Mouse (Mus musculus) spleen, adult 2 months (tissue): Measurements from ENCODE around the gene Snx22. TPM values are rescaled to one million over a fixed set of nuclear protein-coding genes. Genes with fewer than 3 reads are reported as not detected.
A peak's percentile ranks its signal among the peaks of the same experiment; 100 is the strongest.

Source experiments
- DNase-seq, 2 experiments: peaks; one replicate each; pipeline versions ENCODE4 v3.0.0 to v3.0.0-alpha.2; 2012 to 2021; ENCODE audit warnings: low spot score in 2 of 2, low read depth in 1 of 2
- H3K27ac ChIP-seq: fragments of 200-500 bp; 2 replicates; pipeline ENCODE4 v1.5.1; 2012; ENCODE audit warnings: low read length, inconsistent platforms; ENCODE audit not compliant: insufficient read depth
- H3K27me3 ChIP-seq: fragments of 200-500 bp; 2 replicates; pipeline ENCODE4 v1.6.1; 2012; ENCODE audit warnings: mild to moderate bottlenecking, moderate library complexity, low read length, inconsistent platforms; ENCODE audit not compliant: control insufficient read depth, insufficient read depth
- H3K36me3 ChIP-seq: fragments of 200-500 bp; 2 replicates; pipeline ENCODE4 v1.6.1; 2012; ENCODE audit warnings: mild to moderate bottlenecking, low read length, inconsistent platforms; ENCODE audit not compliant: control insufficient read depth, insufficient read depth
- H3K4me1 ChIP-seq: fragments of 200-500 bp; 2 replicates; pipeline ENCODE4 v1.6.1; 2011; ENCODE audit warnings: inconsistent platforms; ENCODE audit not compliant: control insufficient read depth, insufficient read depth, insufficient read length
- H3K4me3 ChIP-seq: fragments of 200-500 bp; 2 replicates; pipeline ENCODE4 v1.5.1; 2011; ENCODE audit warnings: mild to moderate bottlenecking, inconsistent platforms; ENCODE audit not compliant: insufficient read depth, insufficient read length; ENCODE audit errors: extremely low read depth
- CTCF ChIP-seq: fragments of 200-500 bp; IDR thresholded peaks from 2 replicates; pipeline ENCODE4 v1.5.1; 2011; ENCODE audit warnings: mild to moderate bottlenecking, inconsistent platforms; ENCODE audit not compliant: insufficient read depth, insufficient read length, insufficient replicate concordance; ENCODE audit errors: extremely low read depth
- POLR2A ChIP-seq: fragments of 200-500 bp; IDR thresholded peaks from 2 replicates; pipeline ENCODE4 v1.6.1; 2011; ENCODE audit warnings: low read depth, low read length, inconsistent platforms
- WGBS: fragments of 180-500 bp; shearing (Covaris S2); methylation state at CpG from one replicate; pipeline ENCODE4 v1.1.7; 2018; 5-methylcytosine and 5-hydroxymethylcytosine counted together
- polyA plus RNA-seq: library from polyadenylated mRNA; depleted of rRNA; stranded (reverse); fragments of >200 nt; gene quantifications from 2 replicates; pipeline ENCODE4 v1.2.3, GENCODE M21; 2012

The Snx22 gene
- polyA plus RNA-seq, 1 experiment = 18.7 TPM

DNA sequence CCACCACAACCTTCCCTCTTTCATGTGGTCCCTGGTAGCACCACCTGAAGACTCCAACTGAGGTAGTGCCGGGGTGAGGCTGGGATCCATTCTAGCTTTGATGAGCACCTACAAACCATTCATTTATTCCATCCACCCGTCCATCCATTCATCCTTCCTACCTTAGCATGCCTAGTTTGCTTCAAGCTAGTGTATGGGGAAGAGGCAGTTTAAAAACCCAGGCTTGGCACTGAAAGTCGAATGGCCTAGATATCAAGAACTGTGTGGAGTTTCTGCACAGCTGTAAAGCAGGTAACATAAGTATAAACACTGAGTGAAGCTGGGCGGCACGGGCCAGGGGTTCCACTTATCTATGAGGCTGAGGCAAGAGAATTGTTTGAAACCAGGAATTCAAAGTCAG lies 632 bp upstream of the Snx22 start:
- H3K27ac ChIP-seq = no peak overlapping the region
- 85% methylated on average over 5 of the region's 5 CpGs for WGBS
- H3K4me3 ChIP-seq = no peak overlapping the region
- H3K27me3 ChIP-seq = peaks cover 11% of the 10 kb centered on the region
- TF ChIP-seq CTCF (no peak), POLR2A (no peak)
- H3K36me3 ChIP-seq = peaks cover 23% of the 10 kb centered on the region
- H3K4me1 ChIP-seq = peaks cover 12% of the 10 kb centered on the region; the same call in 1 of the 2 replicates
- DNase-seq = no peak

DNA sequence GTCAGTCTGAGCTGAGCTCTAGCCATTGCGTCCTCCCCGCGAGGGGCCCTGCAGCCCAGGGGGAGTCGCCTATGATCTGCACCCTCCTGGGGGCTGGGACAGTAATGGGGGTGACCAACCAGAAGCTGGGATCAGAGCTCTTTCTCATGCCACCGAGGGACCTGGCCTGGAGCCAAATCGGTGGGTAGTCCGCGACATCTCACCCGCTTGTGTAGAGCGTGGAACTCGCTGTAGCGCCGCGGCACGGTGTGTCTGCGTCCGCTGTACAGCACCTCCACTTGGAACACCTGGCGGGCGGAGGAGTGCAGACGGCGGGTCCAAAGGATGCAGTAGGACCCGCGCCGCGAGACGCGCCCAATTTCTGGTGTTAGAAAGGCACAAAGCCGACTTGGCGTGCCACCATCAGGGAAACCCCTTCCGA lies 538 bp downstream of the Snx22 start:
- H3K27ac ChIP-seq = no peak overlapping the region
- no peak for DNase-seq
- TF ChIP-seq CTCF = no peak
- TF ChIP-seq POLR2A = no peak
- H3K4me1 ChIP-seq = peaks cover 12% of the 10 kb centered on the region; the same call in 1 of the 2 replicates
- H3K36me3 ChIP-seq = peaks cover 30% of the 10 kb centered on the region
- peaks cover 11% of the 10 kb centered on the region for H3K27me3 ChIP-seq
- 2% methylated on average over 30 of the region's 30 CpGs for WGBS
- peak overlapping the region; percentile 55 for H3K4me3 ChIP-seq

DNA sequence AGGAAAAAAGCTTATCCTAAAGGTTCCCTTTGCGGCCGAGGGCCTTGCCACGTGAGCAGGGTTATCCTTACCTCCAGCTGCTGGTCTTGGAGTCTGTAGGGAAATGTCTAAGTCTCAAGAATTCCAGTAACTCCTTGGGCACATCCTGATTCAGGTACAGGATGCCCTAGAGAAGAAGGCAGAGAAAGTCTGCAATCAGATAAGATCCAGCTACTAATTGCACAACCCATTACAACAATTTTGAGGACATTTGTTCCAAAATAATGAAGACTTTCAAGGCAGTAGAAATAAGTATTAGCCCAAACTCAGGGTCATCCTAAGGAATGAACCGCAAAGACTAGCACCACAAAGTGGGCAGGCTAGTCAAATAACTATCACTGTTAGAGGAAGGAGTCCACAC lies 1.5 kb downstream of the Snx22 start:
- Histone ChIP-seq H3K4me1 (peaks cover 10% of the 10 kb centered on the region; the same call in 1 of the 2 replicates), H3K27me3 (peaks cover 11% of the 10 kb centered on the region), H3K4me3 (no peak overlapping the region), H3K27ac (no peak overlapping the region), H3K36me3 (peaks cover 34% of the 10 kb centered on the region)
- DNase-seq = no peak
- 90% methylated on average over 4 of the region's 4 CpGs for WGBS
- TF ChIP-seq CTCF (no peak), POLR2A (no peak)

DNA sequence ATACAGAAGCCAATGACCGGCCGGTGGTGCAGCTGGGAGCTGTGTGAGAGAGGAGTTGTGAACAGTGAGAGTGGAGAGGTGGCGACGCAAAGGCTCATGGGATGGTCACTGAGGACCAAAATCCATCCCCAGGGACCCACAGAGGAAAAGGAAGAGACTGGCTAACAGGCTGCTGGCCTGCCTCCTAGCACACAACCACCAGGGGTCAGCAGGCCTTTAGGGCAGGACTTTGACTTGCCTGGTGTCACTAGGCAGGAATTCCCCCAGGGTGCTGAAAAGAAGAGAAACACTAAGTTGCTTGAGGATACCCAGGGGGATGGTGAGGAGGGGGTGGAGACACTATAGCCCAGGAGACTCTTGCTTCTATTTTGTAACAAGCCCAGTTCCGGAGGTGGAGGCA lies 2.0 kb downstream of the Snx22 start:
- peak in 1 of 2 experiments; percentile 24 for DNase-seq
- WGBS = 82% methylated on average over 5 of the region's 5 CpGs
- no peak overlapping the region for H3K4me3 ChIP-seq
- no peak overlapping the region for H3K27ac ChIP-seq
- no peak for TF ChIP-seq POLR2A
- TF ChIP-seq CTCF = peak; percentile 39; the same call in 1 of the 2 replicates
- H3K4me1 ChIP-seq = peaks cover 7% of the 10 kb centered on the region; the same call in 1 of the 2 replicates
- H3K27me3 ChIP-seq = peaks cover 11% of the 10 kb centered on the region
- peaks cover 39% of the 10 kb centered on the region for H3K36me3 ChIP-seq

DNA sequence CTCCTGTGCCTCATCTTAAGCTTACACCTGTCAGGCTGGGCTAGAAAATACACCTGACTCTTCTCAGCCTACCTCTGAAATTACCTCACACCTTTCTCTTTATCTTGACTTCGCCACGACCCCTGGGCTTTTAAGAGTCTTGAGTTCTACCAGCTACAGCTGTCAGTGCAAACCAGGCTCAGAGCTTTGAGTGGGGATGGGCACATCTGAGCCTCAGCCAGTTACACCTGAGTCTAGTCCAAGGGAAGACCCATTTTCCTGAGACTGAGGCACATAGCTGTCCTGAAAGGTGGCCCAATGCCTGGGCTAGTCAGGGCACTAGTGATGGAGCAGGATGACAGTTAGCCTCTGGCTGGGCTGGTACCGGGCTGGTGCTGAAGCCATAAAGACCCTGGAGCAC lies 2.7 kb downstream of the Snx22 start:
- Histone ChIP-seq H3K27me3 (peaks cover 11% of the 10 kb centered on the region), H3K27ac (no peak overlapping the region), H3K36me3 (peaks cover 41% of the 10 kb centered on the region), H3K4me3 (no peak overlapping the region), H3K4me1 (peaks cover 7% of the 10 kb centered on the region; the same call in 1 of the 2 replicates)
- DNase-seq = no peak
- TF ChIP-seq CTCF = no peak
- 93% methylated on average over 3 of the region's 3 CpGs for WGBS

DNA sequence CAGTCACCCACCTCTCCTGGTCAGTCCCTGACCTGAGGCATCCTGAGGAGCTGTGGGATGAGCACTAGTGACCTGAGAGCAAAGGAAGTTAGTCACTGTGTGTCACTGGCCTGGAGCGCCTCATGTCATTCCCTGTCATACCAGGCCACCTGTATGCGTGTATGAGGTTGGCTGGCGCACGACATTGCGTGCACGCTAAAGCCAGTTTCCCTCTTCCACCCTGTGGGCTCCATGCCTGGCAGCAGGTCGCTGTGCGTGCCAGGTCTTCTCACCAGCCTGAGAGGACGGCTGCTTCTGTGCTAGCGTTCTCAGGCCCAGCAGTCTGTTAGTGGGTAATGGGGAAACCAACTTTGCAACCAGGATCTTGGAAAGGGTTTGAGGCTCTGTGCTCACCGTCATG lies 5.2 kb downstream of the Snx22 start:
- H3K27me3 ChIP-seq = peaks cover 5% of the 10 kb centered on the region; the same call in 1 of the 2 replicates
- WGBS = 97% methylated on average over 11 of the region's 11 CpGs
- no peak overlapping the region for H3K4me3 ChIP-seq
- TF ChIP-seq CTCF (no peak), POLR2A (no peak)
- peaks cover 41% of the 10 kb centered on the region for H3K36me3 ChIP-seq
- H3K27ac ChIP-seq = no peak overlapping the region
- no peak for DNase-seq
- H3K4me1 ChIP-seq = peaks cover 8% of the 10 kb centered on the region

DNA sequence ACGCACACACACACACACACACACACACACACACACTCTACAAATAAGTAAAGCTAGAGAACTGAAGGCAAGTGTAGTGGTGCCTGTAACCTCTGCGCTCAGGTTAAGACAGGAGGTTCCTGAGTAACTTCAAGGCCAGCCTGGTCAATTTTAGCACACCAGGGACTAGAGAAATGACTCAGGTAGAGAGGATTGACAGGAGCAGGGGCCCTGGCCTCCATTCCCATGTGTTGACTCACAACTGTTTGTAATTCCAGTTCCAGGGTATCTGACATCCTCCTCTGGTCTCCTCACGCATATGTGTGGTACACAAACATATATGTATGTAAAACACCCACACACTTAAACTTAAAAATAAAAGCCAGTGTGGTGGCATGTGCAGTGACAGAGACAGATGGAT lies 6.1 kb downstream of the Snx22 start:
- Histone ChIP-seq H3K27ac (no peak overlapping the region), H3K4me3 (no peak overlapping the region), H3K4me1 (peaks cover 3% of the 10 kb centered on the region), H3K36me3 (peaks cover 41% of the 10 kb centered on the region), H3K27me3 (no peaks in the 10 kb centered on the region)
- WGBS = 90% methylated on average over 3 of the region's 3 CpGs
- DNase-seq = no peak
- TF ChIP-seq POLR2A = no peak
- no peak for TF ChIP-seq CTCF
